Mouse (Mus musculus) C2C12 (cell line): ENCODE results near the gene Rnf144b. TPM values are rescaled to one million over a fixed set of nuclear protein-coding genes. Genes with fewer than 3 reads are reported as not detected.

Source experiments
- H3K27me3 ChIP-seq: one replicate; pipeline ENCODE4 v1.6.1; 2011; ENCODE audit not compliant: control insufficient read depth, insufficient read depth, insufficient read length
- H3K36me3 ChIP-seq: one replicate; pipeline ENCODE4 v1.6.1; 2011; ENCODE audit not compliant: control insufficient read depth, insufficient read depth
- H3K4me3 ChIP-seq: one replicate; pipeline ENCODE4 v1.5.1; 2011; ENCODE audit warnings: mild to moderate bottlenecking, control low read depth; ENCODE audit not compliant: poor library complexity, insufficient read depth, severe bottlenecking
- H3K79me2 ChIP-seq: one replicate; pipeline ENCODE4 v1.6.1; 2011; ENCODE audit not compliant: control insufficient read depth, insufficient read depth
- H3K79me3 ChIP-seq: one replicate; pipeline ENCODE4 v1.6.1; 2011; ENCODE audit warnings: low read depth, control low read depth
- H3ac ChIP-seq: one replicate; pipeline ENCODE3; 2011; ENCODE audit warnings: low read depth; ENCODE audit not compliant: control insufficient read depth, insufficient read length
- CEBPB ChIP-seq: IDR thresholded peaks from one replicate; pipeline ENCODE4 v1.6.1; 2011; ENCODE audit warnings: low read depth, mild to moderate bottlenecking, control low read depth, moderate library complexity
- CTCF ChIP-seq: IDR thresholded peaks from one replicate; pipeline ENCODE4 v1.5.1; 2011; ENCODE audit not compliant: control insufficient read depth, insufficient read depth, insufficient read length
- FOSL1 ChIP-seq: IDR thresholded peaks from one replicate; pipeline ENCODE4 v1.8.0; 2011; ENCODE audit warnings: mild to moderate bottlenecking, low read length; ENCODE audit not compliant: poor library complexity, insufficient read depth, severe bottlenecking
- MAX ChIP-seq: IDR thresholded peaks from one replicate; pipeline ENCODE4 v1.6.1; 2011; ENCODE audit warnings: mild to moderate bottlenecking, control low read depth
- MYOD1 ChIP-seq: IDR thresholded peaks from one replicate; pipeline ENCODE4 v1.6.1; 2011; ENCODE audit warnings: low read depth; ENCODE audit not compliant: control insufficient read depth, insufficient read length
- MYOG ChIP-seq: IDR thresholded peaks from one replicate; pipeline ENCODE4 v1.6.1; 2011; ENCODE audit not compliant: control insufficient read depth, insufficient read length; ENCODE audit errors: extremely low read depth
- USF1 ChIP-seq: IDR thresholded peaks from one replicate; pipeline ENCODE4 v1.6.1; 2011; ENCODE audit warnings: low read depth, mild to moderate bottlenecking, control low read depth, moderate library complexity
- polyA plus RNA-seq: library from polyadenylated mRNA; unstranded; fragments of >200 nt; fragmentation: generic; extraction: Trizol; gene quantifications from one replicate; pipeline ENCODE4 v1.2.1, GENCODE M21; 2012; ENCODE audit warnings: missing spikeins

The Rnf144b gene
- polyA plus RNA-seq, 1 experiment, result 0.28 TPM

DNA sequence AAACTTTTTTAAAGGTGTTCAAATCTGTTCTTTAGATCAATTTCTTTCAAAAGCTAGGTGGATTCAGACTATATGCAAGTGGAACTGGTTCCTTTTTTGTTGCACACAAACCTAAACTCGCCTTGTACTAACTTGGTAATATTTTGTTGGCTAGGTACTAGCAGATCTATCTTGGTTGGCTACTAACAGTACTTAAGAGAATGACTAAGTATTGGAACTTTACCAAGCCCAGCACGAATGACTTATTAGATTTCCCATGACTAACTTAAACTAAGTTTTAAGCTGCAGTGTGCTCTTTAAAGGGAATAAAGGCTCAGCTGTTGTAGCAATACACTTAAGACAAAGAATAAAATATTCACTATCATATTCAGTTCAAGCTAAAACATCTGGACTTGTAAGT is 33.2 kb upstream of the Rnf144b start:
- Histone ChIP-seq H3ac (no peak overlapping the region), H3K79me3 (peaks cover 31% of the 10 kb centered on the region)

DNA sequence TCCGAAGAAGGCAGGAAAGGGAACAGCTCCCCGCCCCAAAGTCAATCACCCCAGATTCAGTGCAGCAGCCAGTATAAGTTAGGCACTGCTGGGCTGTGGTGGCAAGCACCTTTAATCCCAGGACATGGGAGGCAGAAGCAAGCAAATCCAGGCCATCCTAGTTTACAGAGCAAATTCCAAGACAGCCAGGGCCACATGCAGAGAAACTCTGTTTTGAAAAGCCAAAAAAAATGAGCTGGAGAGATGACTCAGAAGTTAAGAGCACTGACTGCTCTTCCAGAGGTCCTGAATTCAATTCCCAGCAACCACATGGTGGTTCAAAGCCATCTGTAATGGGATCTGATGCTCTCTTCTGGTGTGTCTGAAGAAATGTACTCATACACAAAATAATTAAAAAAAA is 28.7 kb upstream of the Rnf144b start:
- H3K36me3 ChIP-seq, result peaks cover 96% of the 10 kb centered on the region

More for the DNA sequence above, 33.2 kb upstream of the Rnf144b start:
- TF ChIP-seq MAX, result no peak
- no peak for TF ChIP-seq CTCF
- TF ChIP-seq FOSL1, result no peak
- TF ChIP-seq MYOG, result no peak
- TF ChIP-seq USF1, result no peak
- no peak for TF ChIP-seq CEBPB
- TF ChIP-seq MYOD1, result no peak
- no peak overlapping the region for H3K4me3 ChIP-seq
- peaks cover 96% of the 10 kb centered on the region for H3K36me3 ChIP-seq
- H3K79me2 ChIP-seq, result peaks cover 52% of the 10 kb centered on the region
- H3K27me3 ChIP-seq, result no peaks in the 10 kb centered on the region

DNA sequence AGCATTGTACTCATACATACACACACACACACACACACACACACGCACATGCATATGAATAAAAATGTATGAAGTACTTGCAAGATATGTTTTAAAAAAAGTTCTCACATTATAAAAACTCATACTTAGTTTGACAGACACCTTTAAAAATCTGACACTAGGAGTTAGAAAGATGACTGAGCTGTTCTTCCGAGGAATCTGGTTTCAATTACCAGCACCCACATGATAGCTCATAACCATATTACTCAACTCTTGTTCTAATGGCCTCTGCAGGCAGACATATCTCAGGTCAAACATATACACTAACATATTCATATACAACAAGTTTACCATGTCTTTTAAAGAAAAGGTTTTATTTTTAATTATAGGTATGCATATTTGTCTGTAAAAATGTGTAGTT is 25.9 kb upstream of the Rnf144b start:
- Histone ChIP-seq H3K4me3 (no peak overlapping the region), H3K79me3 (peaks cover 67% of the 10 kb centered on the region), H3K36me3 (peaks cover 94% of the 10 kb centered on the region), H3K27me3 (no peaks in the 10 kb centered on the region), H3K79me2 (peaks cover 96% of the 10 kb centered on the region), H3ac (no peak overlapping the region)
- TF ChIP-seq MYOG (no peak), FOSL1 (no peak), MYOD1 (no peak), CTCF (no peak), MAX (no peak), CEBPB (no peak), USF1 (no peak)

More for the DNA sequence above, 28.7 kb upstream of the Rnf144b start:
- no peak overlapping the region for H3ac ChIP-seq
- H3K27me3 ChIP-seq, result no peaks in the 10 kb centered on the region
- H3K79me3 ChIP-seq, result peaks cover 66% of the 10 kb centered on the region
- no peak overlapping the region for H3K4me3 ChIP-seq
- peaks cover 88% of the 10 kb centered on the region for H3K79me2 ChIP-seq
- no peak for TF ChIP-seq MAX
- TF ChIP-seq MYOG, result no peak
- TF ChIP-seq MYOD1, result no peak
- no peak for TF ChIP-seq FOSL1
- TF ChIP-seq CEBPB, result no peak
- no peak for TF ChIP-seq CTCF
- no peak for TF ChIP-seq USF1

GRCm38 (mm10) chr13:47099265-47099664 is 23.2 kb upstream of the Rnf144b start:
- Histone ChIP-seq H3K27me3 (no peaks in the 10 kb centered on the region), H3K79me2 (peaks cover 98% of the 10 kb centered on the region), H3K36me3 (peaks cover 97% of the 10 kb centered on the region), H3K79me3 (peaks cover 78% of the 10 kb centered on the region), H3K4me3 (no peak overlapping the region), H3ac (no peak overlapping the region)
- TF ChIP-seq FOSL1, result no peak
- no peak for TF ChIP-seq CTCF
- TF ChIP-seq USF1, result no peak
- TF ChIP-seq CEBPB, result no peak
- no peak for TF ChIP-seq MYOD1
- no peak for TF ChIP-seq MAX
- no peak for TF ChIP-seq MYOG

- H3K79me3 ChIP-seq, result peaks cover 77% of the 10 kb centered on the region
- peaks cover 98% of the 10 kb centered on the region for H3K79me2 ChIP-seq
- H3K4me3 ChIP-seq, result no peak overlapping the region
- peaks cover 84% of the 10 kb centered on the region for H3K36me3 ChIP-seq
- no peaks in the 10 kb centered on the region for H3K27me3 ChIP-seq
- H3ac ChIP-seq, result no peak overlapping the region
- TF ChIP-seq MYOG (no peak), CEBPB (no peak), USF1 (no peak)
Measured at GRCm38 (mm10) chr13:47100587-47100986, 21.9 kb upstream of the Rnf144b start.

- peak overlapping the region; percentile 66 for H3K4me3 ChIP-seq
- TF ChIP-seq CTCF, result no peak
- TF ChIP-seq CEBPB, result no peak
- no peak for TF ChIP-seq MAX
- TF ChIP-seq USF1, result no peak
- TF ChIP-seq FOSL1, result no peak
- no peak for TF ChIP-seq MYOG
- TF ChIP-seq MYOD1, result no peak
- peaks cover 65% of the 10 kb centered on the region for H3K79me2 ChIP-seq
- peaks cover 56% of the 10 kb centered on the region for H3K79me3 ChIP-seq
- H3K27me3 ChIP-seq, result no peaks in the 10 kb centered on the region
- peaks cover 48% of the 10 kb centered on the region for H3K36me3 ChIP-seq
- peak overlapping the region; percentile 54 for H3ac ChIP-seq
Measured at GRCm38 (mm10) chr13:47104146-47104545, 18.3 kb upstream of the Rnf144b start.
